Mouse (Mus musculus) lung, embryonic 14.5 days (tissue): Measurements from ENCODE around the gene Vmn1r2. TPM values are rescaled to one million over a fixed set of nuclear protein-coding genes. Genes with fewer than 3 reads are reported as not detected.
"Not testable (repeated sequence)": the region's sequence is repeated elsewhere in the genome, so short reads cannot be mapped to it uniquely, and the experiment has no call there.

Experiments used
- ATAC-seq: fragments of 200-750 bp; cut with Nextera tagmentation; 2 replicates; pipeline ENCODE4 v1.8.0; 2017; ENCODE audit warnings: mild to moderate bottlenecking, moderate TSS enrichment, moderate library complexity; ENCODE audit not compliant: insufficient read depth
- DNase-seq: peaks from one replicate; pipeline ENCODE4 v3.0.0-alpha.2; 2015
- H3K27ac ChIP-seq: fragments of 300-500 bp; sonication (generic); 2 replicates; pipeline ENCODE4 v1.5.1; 2014; ENCODE audit warnings: low read depth, mild to moderate bottlenecking, moderate library complexity
- H3K27me3 ChIP-seq: fragments of 300-500 bp; sonication (generic); 2 replicates; pipeline ENCODE4 v1.6.1; 2014; ENCODE audit warnings: low read length, control low read depth; ENCODE audit not compliant: insufficient read depth
- H3K36me3 ChIP-seq: fragments of 300-500 bp; sonication (generic); 2 replicates; pipeline ENCODE4 v1.6.1; 2014; ENCODE audit warnings: control low read depth; ENCODE audit not compliant: insufficient read depth
- H3K4me1 ChIP-seq: fragments of 300-500 bp; sonication (generic); 2 replicates; pipeline ENCODE4 v1.6.1; 2014; ENCODE audit warnings: antibody characterized with exemption, control low read depth; ENCODE audit not compliant: insufficient read depth
- H3K4me2 ChIP-seq: fragments of 300-500 bp; sonication (generic); 2 replicates; pipeline ENCODE4 v1.6.1; 2014; ENCODE audit warnings: mild to moderate bottlenecking
- H3K4me3 ChIP-seq: fragments of 300-500 bp; sonication (generic); 2 replicates; pipeline ENCODE4 v1.5.1; 2014; ENCODE audit warnings: low read depth, low read length
- H3K9ac ChIP-seq: fragments of 300-500 bp; sonication (generic); 2 replicates; pipeline ENCODE4 v1.6.1; 2014
- H3K9me3 ChIP-seq: fragments of 300-500 bp; sonication (generic); 2 replicates; pipeline ENCODE4 v1.6.1; 2016; ENCODE audit warnings: low read depth, low read length, control low read depth
- WGBS: fragments of 180-500 bp; shearing (Covaris S2); extraction: QIAGEN DNeasy Blood & Tissue Kit; methylation state at CpG from one replicate; pipeline ENCODE4 v1.1.7; 2014; 5-methylcytosine and 5-hydroxymethylcytosine counted together
- polyA plus RNA-seq: library from polyadenylated mRNA; unstranded; fragments of >200 nt; fragmentation: Nextera tagmentation; extraction: Ambion mirVana; gene quantifications from 2 replicates; pipeline ENCODE4 v1.2.1, GENCODE M21; 2014

Vmn1r2 gene
- polyA plus RNA-seq, 1 experiment from 2014 or later, result not detected

DNA sequence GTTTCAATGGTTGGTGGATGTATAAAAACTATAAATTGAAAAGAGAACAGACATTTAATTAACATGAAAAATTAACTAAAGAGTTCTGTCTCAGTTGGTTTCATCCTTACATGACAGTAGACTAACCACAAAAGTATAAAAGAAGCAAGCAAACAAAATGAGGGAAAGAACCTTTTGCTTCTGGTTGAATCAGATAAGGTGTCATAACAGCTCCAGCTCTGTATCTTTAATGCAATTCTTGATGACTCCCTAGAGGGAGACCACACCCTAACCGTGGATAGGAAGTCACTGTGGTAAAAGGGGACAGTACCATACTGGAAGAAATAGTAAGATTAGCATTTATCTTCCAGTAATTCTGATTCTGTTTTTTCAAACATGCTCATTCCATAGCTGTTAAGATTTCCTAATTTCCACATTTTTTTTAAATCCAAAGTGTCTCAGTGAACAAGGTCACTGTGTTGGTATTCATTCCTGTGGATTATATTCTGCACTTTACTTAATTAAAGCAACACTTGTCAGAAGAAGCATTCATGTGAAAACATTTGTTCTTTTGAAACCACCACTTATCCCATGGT is 42.6 kb downstream of the Vmn1r2 start:
- not testable (repeated sequence) for H3K27me3 ChIP-seq, H3K4me3 ChIP-seq, DNase-seq, H3K27ac ChIP-seq, H3K4me2 ChIP-seq, H3K4me1 ChIP-seq, H3K36me3 ChIP-seq, H3K9me3 ChIP-seq, ATAC-seq, H3K9ac ChIP-seq
- 100% methylated on average over 1 of the region's 1 CpGs for WGBS

DNA sequence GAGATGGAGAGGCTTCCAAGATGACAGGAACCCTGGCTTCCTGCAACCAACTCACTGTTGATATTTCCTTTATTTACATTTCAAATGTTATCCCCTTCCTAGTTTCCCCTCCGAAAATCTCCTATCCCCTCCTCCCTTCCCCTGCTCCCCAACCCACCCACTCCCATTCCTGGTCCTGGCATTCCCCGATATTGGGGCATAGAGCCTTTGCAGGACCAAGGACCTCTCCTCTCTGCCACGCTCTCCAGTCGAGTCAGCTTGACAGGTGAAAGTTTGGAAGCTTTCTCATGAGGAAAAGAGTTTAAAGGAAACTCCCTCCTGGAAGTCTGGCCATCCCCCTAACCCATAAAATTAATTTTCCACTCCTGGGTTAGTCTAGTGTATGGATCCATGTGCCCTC is 46.2 kb downstream of the Vmn1r2 start:
- not testable (repeated sequence) for H3K36me3 ChIP-seq, H3K9me3 ChIP-seq, DNase-seq, H3K27ac ChIP-seq, H3K4me1 ChIP-seq, H3K9ac ChIP-seq, ATAC-seq, H3K27me3 ChIP-seq, H3K4me3 ChIP-seq, H3K4me2 ChIP-seq
- WGBS, result 65% methylated on average over 4 of the region's 4 CpGs

DNA sequence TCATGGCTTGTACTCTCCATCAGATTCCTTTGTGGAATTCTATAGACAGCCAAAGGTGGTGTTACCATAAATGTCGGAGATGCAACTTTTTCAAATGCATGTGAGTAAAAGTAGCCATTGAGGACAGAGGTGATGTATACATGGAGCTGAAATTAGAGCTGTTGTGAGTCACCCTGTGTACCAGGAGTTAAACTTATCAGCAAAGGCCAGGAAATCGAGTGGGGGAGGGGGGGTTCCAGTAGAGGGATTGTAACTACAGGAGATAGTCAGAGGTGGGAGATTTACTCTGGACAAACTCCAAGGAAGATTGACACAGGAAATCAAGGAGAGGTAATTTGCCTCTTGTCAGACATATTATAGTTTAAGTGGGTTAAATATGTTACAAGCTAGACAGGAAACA is 49.3 kb downstream of the Vmn1r2 start:
- ATAC-seq, H3K4me3 ChIP-seq, H3K9ac ChIP-seq, H3K27ac ChIP-seq, H3K4me1 ChIP-seq, DNase-seq, H3K9me3 ChIP-seq, H3K27me3 ChIP-seq, H3K4me2 ChIP-seq, H3K36me3 ChIP-seq: not testable (repeated sequence)
- WGBS, result 57% methylated on average over 2 of the region's 2 CpGs

Other genes with a start within 250 kb of the Vmn1r2 start
- gene Vmn1r3, start 18.0 kb downstream of the Vmn1r2 start, polyA plus RNA-seq, result not detected in 2 replicates